Comparison of ENCODE assay signal across 27 mouse cellular contexts in the genomic region with DNA sequence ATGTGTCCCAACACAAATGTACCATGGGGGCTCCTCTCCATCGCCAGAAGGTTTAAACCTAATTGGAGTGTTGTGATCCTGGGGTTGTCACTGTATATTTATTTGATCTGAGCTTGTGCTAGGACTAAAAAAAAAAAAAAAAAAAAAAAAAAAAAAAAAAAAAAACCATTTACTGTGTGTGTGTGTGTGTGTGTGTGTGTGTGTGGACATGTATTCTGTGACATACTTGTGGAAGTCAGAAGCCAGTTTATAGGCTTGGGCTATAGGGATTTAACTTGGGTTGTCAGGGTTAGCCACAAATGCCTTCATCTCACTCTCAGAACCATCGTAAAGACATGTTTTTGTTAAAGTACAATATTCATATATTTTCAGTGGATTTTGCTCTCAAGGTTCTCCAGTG.
"Had no signal": no experiment of that assay in that cellular context is flagged by ENCODE, and none has a peak within 500 bp of the region (broad histone marks: within the 10 kb centered on the region; RNA-seq: fewer than 3 reads in every experiment).

No protein-coding gene starts in this region.

- ATAC-seq: forebrain, embryonic 13.5 days; forebrain, embryonic 14.5 days; forebrain, embryonic 15.5 days; forebrain, embryonic 16.5 days; forebrain, postnatal 0 days had no signal

- H3K27ac ChIP-seq: embryonic facial prominence, embryonic 10.5 days; embryonic facial prominence, embryonic 12.5 days; embryonic facial prominence, embryonic 13.5 days; embryonic facial prominence, embryonic 15.5 days; forebrain, embryonic 10.5 days; forebrain, embryonic 12.5 days; forebrain, embryonic 13.5 days; forebrain, embryonic 15.5 days; gastrocnemius, adult 2 months; heart, adult 2 months; heart, embryonic 10.5 days had no signal

- H3K9me3 ChIP-seq: embryonic facial prominence, embryonic 10.5 days; embryonic facial prominence, embryonic 12.5 days; embryonic facial prominence, embryonic 13.5 days; embryonic facial prominence, embryonic 15.5 days; forebrain, embryonic 10.5 days; forebrain, embryonic 12.5 days; forebrain, embryonic 13.5 days; forebrain, embryonic 15.5 days; heart, embryonic 10.5 days had no signal

- H3K4me1 ChIP-seq: embryonic facial prominence, embryonic 15.5 days had no signal

- H3K27me3 ChIP-seq: embryonic facial prominence, embryonic 12.5 days; embryonic facial prominence, embryonic 13.5 days; embryonic facial prominence, embryonic 15.5 days; forebrain, embryonic 15.5 days had no signal

- DNase-seq: cerebellum, postnatal 10 days; cerebellum, postnatal 14 days; cerebellum, postnatal 25 days; cerebellum, postnatal 36 days; embryo, embryonic 11 days; forebrain, postnatal 0 days; gastrocnemius, adult 2 months; gastrocnemius, postnatal 10 days; gastrocnemius, postnatal 14 days; gastrocnemius, postnatal 25 days; gastrocnemius, postnatal 36 days; heart, adult 11 months; heart, adult 18-20 months; heart, adult 2 months had no signal

- H3K4me2 ChIP-seq: embryonic facial prominence, embryonic 12.5 days; embryonic facial prominence, embryonic 13.5 days; embryonic facial prominence, embryonic 15.5 days; forebrain, embryonic 12.5 days; forebrain, embryonic 13.5 days; forebrain, embryonic 15.5 days; heart, embryonic 11.5 days had no signal

- H3K36me3 ChIP-seq: embryonic facial prominence, embryonic 10.5 days; embryonic facial prominence, embryonic 12.5 days; forebrain, embryonic 10.5 days; forebrain, embryonic 12.5 days; forebrain, embryonic 15.5 days; heart, embryonic 10.5 days had no signal

- H3K4me3 ChIP-seq: embryonic facial prominence, embryonic 10.5 days; embryonic facial prominence, embryonic 12.5 days; embryonic facial prominence, embryonic 13.5 days; embryonic facial prominence, embryonic 15.5 days; erythroblast, embryonic 14.5 days; forebrain, embryonic 10.5 days; forebrain, embryonic 12.5 days; forebrain, embryonic 13.5 days; forebrain, embryonic 15.5 days; gastrocnemius, adult 2 months; heart, adult 2 months; heart, embryonic 10.5 days had no signal

- H3K9ac ChIP-seq: embryonic facial prominence, embryonic 12.5 days; embryonic facial prominence, embryonic 13.5 days; embryonic facial prominence, embryonic 15.5 days; forebrain, embryonic 12.5 days; forebrain, embryonic 13.5 days; forebrain, embryonic 15.5 days; forebrain, postnatal 0 days had no signal
